Mouse (Mus musculus): ENCODE data around the gene S1pr1.

The S1pr1 gene

GRCm38 (mm10) chr3:115711924-115712807, 2.7 kb downstream of the S1pr1 start:
- DNase-seq (ENCODE audit: low read depth) = no peak

GRCm38 (mm10) chr3:115711393-115711792, 3.5 kb downstream of the S1pr1 start:
- no peak for DNase-seq (ENCODE audit: low read depth)

GRCm38 (mm10) chr3:115710051-115710450, 4.8 kb downstream of the S1pr1 start:
- no peak for DNase-seq (ENCODE audit: low read depth)

- no peak for DNase-seq (ENCODE audit: low read depth)
Observed at GRCm38 (mm10) chr3:115709118-115709574, 5.7 kb downstream of the S1pr1 start.

GRCm38 (mm10) chr3:115706736-115707135, 8.1 kb downstream of the S1pr1 start:
- DNase-seq (ENCODE audit: low read depth) = no peak

GRCm38 (mm10) chr3:115704254-115704908, 10.5 kb downstream of the S1pr1 start:
- no peak for DNase-seq (ENCODE audit: low read depth)

GRCm38 (mm10) chr3:115703720-115704119, 11.2 kb downstream of the S1pr1 start:
- no peak for DNase-seq (ENCODE audit: low read depth)

GRCm38 (mm10) chr3:115702089-115702488, 12.8 kb downstream of the S1pr1 start:
- DNase-seq (ENCODE audit: low read depth) = no peak

GRCm38 (mm10) chr3:115695194-115695891, 19.5 kb downstream of the S1pr1 start:
- peak; percentile 32 for DNase-seq (ENCODE audit: low read depth)

GRCm38 (mm10) chr3:115694168-115694567, 20.7 kb downstream of the S1pr1 start:
- no peak for DNase-seq (ENCODE audit: low read depth)

GRCm38 (mm10) chr3:115693390-115693789, 21.5 kb downstream of the S1pr1 start:
- DNase-seq (ENCODE audit: low read depth) = no peak

- no peak for DNase-seq (ENCODE audit: low read depth)
Observed at GRCm38 (mm10) chr3:115692857-115693256, 22.0 kb downstream of the S1pr1 start.

GRCm38 (mm10) chr3:115692384-115692783, 22.5 kb downstream of the S1pr1 start:
- DNase-seq (ENCODE audit: low read depth) = no peak

- no peak for DNase-seq (ENCODE audit: low read depth)
Observed at GRCm38 (mm10) chr3:115689920-115690319, 25.0 kb downstream of the S1pr1 start.

GRCm38 (mm10) chr3:115689352-115689751, 25.5 kb downstream of the S1pr1 start:
- peak; percentile 86 for DNase-seq (ENCODE audit: low read depth)

- DNase-seq (ENCODE audit: low read depth) = no peak
Observed at GRCm38 (mm10) chr3:115687821-115688220, 27.1 kb downstream of the S1pr1 start.

- no peak for DNase-seq (ENCODE audit: low read depth)
Observed at GRCm38 (mm10) chr3:115682328-115683088, 32.4 kb downstream of the S1pr1 start.

- DNase-seq (ENCODE audit: low read depth) = no peak
Observed at GRCm38 (mm10) chr3:115681184-115681583, 33.7 kb downstream of the S1pr1 start.

GRCm38 (mm10) chr3:115679022-115679421, 35.9 kb downstream of the S1pr1 start:
- DNase-seq (ENCODE audit: low read depth) = no peak

- no peak for DNase-seq (ENCODE audit: low read depth)
Observed at GRCm38 (mm10) chr3:115675546-115676535, 39.0 kb downstream of the S1pr1 start.

- no peak for DNase-seq (ENCODE audit: low read depth)
Observed at GRCm38 (mm10) chr3:115674665-115675064, 40.2 kb downstream of the S1pr1 start.
